Mouse (Mus musculus): ENCODE data around the gene Ces2h. TPM values are rescaled to one million over a fixed set of nuclear protein-coding genes. Genes with fewer than 3 reads are reported as not detected.
"Not testable (repeated sequence)": the region's sequence is repeated elsewhere in the genome, so short reads cannot be mapped to it uniquely, and the experiment has no call there.

Gene Ces2h
- polyA plus RNA-seq, 1 experiment = not detected

GRCm38 (mm10) chr8:105014391-105014790 lies 13.7 kb downstream of the Ces2h start:
- Histone ChIP-seq H3K4me3 (replicated peaks) (no peak overlapping the region), H3K27me3 (replicated peaks) (peaks cover 2% of the 10 kb centered on the region), H3K36me3 (replicated peaks; ENCODE audit: low read length) (no peaks in the 10 kb centered on the region), H3K4me1 (no peaks in the 10 kb centered on the region), H3K9me3 (peaks cover 13% of the 10 kb centered on the region)
- TF ChIP-seq FLI1 (IDR thresholded peaks at IDR 0.05; ENCODE audit: low read length) = no peak
- no peak for TF ChIP-seq GATA1 (IDR thresholded peaks at IDR 0.05; ENCODE audit: borderline replicate concordance, low read length)

GRCm38 (mm10) chr8:105021954-105022353 lies 21.3 kb downstream of the Ces2h start:
- H3K9me3 ChIP-seq = peaks cover 8% of the 10 kb centered on the region; the same call in 1 of the 2 replicates
- H3K4me1 ChIP-seq = no peaks in the 10 kb centered on the region
- H3K27me3 ChIP-seq (replicated peaks) = no peaks in the 10 kb centered on the region
- no peaks in the 10 kb centered on the region for H3K36me3 ChIP-seq (replicated peaks; ENCODE audit: low read length)
- no peak overlapping the region for H3K4me3 ChIP-seq (replicated peaks)
- no peak for TF ChIP-seq GATA1 (IDR thresholded peaks at IDR 0.05; ENCODE audit: borderline replicate concordance, low read length)
- no peak for TF ChIP-seq FLI1 (IDR thresholded peaks at IDR 0.05; ENCODE audit: low read length)

GRCm38 (mm10) chr8:105023087-105023486 lies 22.4 kb downstream of the Ces2h start:
- Histone ChIP-seq H3K4me3 (replicated peaks) (no peak overlapping the region), H3K36me3 (replicated peaks; ENCODE audit: low read length) (no peaks in the 10 kb centered on the region), H3K27me3 (replicated peaks) (no peaks in the 10 kb centered on the region), H3K9me3 (peaks cover 8% of the 10 kb centered on the region; the same call in 1 of the 2 replicates), H3K4me1 (no peaks in the 10 kb centered on the region)
- no peak for TF ChIP-seq GATA1 (IDR thresholded peaks at IDR 0.05; ENCODE audit: borderline replicate concordance, low read length)
- TF ChIP-seq FLI1 (IDR thresholded peaks at IDR 0.05; ENCODE audit: low read length) = no peak

- Histone ChIP-seq H3K9me3 (peaks cover 8% of the 10 kb centered on the region; the same call in 1 of the 2 replicates), H3K4me1 (no peaks in the 10 kb centered on the region), H3K4me3 (replicated peaks) (no peak overlapping the region), H3K27me3 (replicated peaks) (no peaks in the 10 kb centered on the region), H3K36me3 (replicated peaks; ENCODE audit: low read length) (no peaks in the 10 kb centered on the region)
- TF ChIP-seq GATA1 (IDR thresholded peaks at IDR 0.05; ENCODE audit: borderline replicate concordance, low read length) (no peak), FLI1 (IDR thresholded peaks at IDR 0.05; ENCODE audit: low read length) (no peak)
These were observed 24.4 kb downstream of the Ces2h start for GRCm38 (mm10) chr8:105025050-105025449.

GRCm38 (mm10) chr8:105043510-105043909 lies 42.9 kb downstream of the Ces2h start:
- Histone ChIP-seq H3K4me3 (replicated peaks) (no peak overlapping the region), H3K9me3 (peaks cover 11% of the 10 kb centered on the region; the same call in 1 of the 2 replicates), H3K27me3 (replicated peaks) (no peaks in the 10 kb centered on the region), H3K4me1 (no peaks in the 10 kb centered on the region), H3K36me3 (replicated peaks; ENCODE audit: low read length) (no peaks in the 10 kb centered on the region)
- TF ChIP-seq FLI1 (IDR thresholded peaks at IDR 0.05; ENCODE audit: low read length) (no peak), GATA1 (IDR thresholded peaks at IDR 0.05; ENCODE audit: borderline replicate concordance, low read length) (no peak)

- Histone ChIP-seq H3K4me1 (no peaks in the 10 kb centered on the region), H3K27me3 (replicated peaks) (peaks cover 2% of the 10 kb centered on the region), H3K36me3 (replicated peaks; ENCODE audit: low read length) (no peaks in the 10 kb centered on the region), H3K9me3 (no peaks in the 10 kb centered on the region), H3K4me3 (replicated peaks) (no peak overlapping the region)
- TF ChIP-seq FLI1 (IDR thresholded peaks at IDR 0.05; ENCODE audit: low read length) = no peak
- no peak for TF ChIP-seq GATA1 (IDR thresholded peaks at IDR 0.05; ENCODE audit: borderline replicate concordance, low read length)
These were observed 45.3 kb downstream of the Ces2h start for GRCm38 (mm10) chr8:105045824-105046401.

DNA sequence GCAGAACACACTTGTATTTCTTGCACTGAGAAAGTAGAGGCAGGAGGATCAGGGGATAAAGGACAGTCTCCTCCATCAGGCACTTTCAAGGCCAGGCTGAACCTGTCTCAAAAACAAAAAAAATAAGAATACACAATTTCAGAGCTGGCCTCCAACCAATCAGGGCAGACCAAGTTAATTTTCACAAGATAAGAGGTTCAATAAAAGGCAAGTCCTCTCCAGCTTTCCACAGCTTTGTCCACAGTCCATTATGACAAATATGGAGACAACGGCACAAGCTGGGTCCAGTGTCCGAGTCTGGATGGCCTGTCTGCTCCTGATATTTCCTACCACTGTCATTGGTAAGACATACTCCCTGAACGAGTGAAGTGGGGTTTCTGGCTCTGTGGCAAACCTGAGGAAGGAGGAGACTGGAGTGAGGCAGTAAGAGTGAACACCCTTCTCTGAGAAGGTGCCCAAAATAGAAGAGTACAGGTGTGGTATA lies 47.8 kb downstream of the Ces2h start, which contains the start of gene Ces3a:
Ces3a (plus strand) TSS at position 231 of the 484 bp plus-strand sequence.
- Histone ChIP-seq H3K9me3 (no peaks in the 10 kb centered on the region), H3K4me3 (replicated peaks) (no peak within 1 kb of the TSS), H3K4me1 (no peaks in the 10 kb centered on the region), H3K36me3 (replicated peaks; ENCODE audit: low read length) (no peaks in the 10 kb centered on the region), H3K27me3 (replicated peaks) (peaks cover 4% of the 10 kb centered on the region)
- TF ChIP-seq GATA1 (IDR thresholded peaks at IDR 0.05; ENCODE audit: borderline replicate concordance, low read length) (no peak), FLI1 (IDR thresholded peaks at IDR 0.05; ENCODE audit: low read length) (no peak)

GRCm38 (mm10) chr8:105056211-105056610 lies 55.6 kb downstream of the Ces2h start:
- TF ChIP-seq GATA1 (IDR thresholded peaks at IDR 0.05; ENCODE audit: borderline replicate concordance, low read length) = no peak
- no peak for TF ChIP-seq FLI1 (IDR thresholded peaks at IDR 0.05; ENCODE audit: low read length)
- no peaks in the 10 kb centered on the region for H3K36me3 ChIP-seq (replicated peaks; ENCODE audit: low read length)
- no peaks in the 10 kb centered on the region for H3K4me1 ChIP-seq
- no peak overlapping the region for H3K4me3 ChIP-seq (replicated peaks)
- peaks cover 4% of the 10 kb centered on the region for H3K27me3 ChIP-seq (replicated peaks)
- no peaks in the 10 kb centered on the region for H3K9me3 ChIP-seq

- Histone ChIP-seq H3K36me3 (replicated peaks; ENCODE audit: low read length) (no peaks in the 10 kb centered on the region), H3K9me3 (peaks cover 8% of the 10 kb centered on the region; the same call in 1 of the 2 replicates), H3K27me3 (replicated peaks) (no peaks in the 10 kb centered on the region), H3K4me1 (no peaks in the 10 kb centered on the region), H3K4me3 (replicated peaks) (no peak overlapping the region)
- no peak for TF ChIP-seq GATA1 (IDR thresholded peaks at IDR 0.05; ENCODE audit: borderline replicate concordance, low read length)
- no peak for TF ChIP-seq FLI1 (IDR thresholded peaks at IDR 0.05; ENCODE audit: low read length)
These were observed 59.4 kb downstream of the Ces2h start for GRCm38 (mm10) chr8:105060056-105060455.

GRCm38 (mm10) chr8:105066761-105067160 lies 66.1 kb downstream of the Ces2h start:
- no peak overlapping the region for H3K4me3 ChIP-seq (replicated peaks)
- H3K4me1 ChIP-seq = no peaks in the 10 kb centered on the region
- H3K36me3 ChIP-seq (replicated peaks; ENCODE audit: low read length) = no peaks in the 10 kb centered on the region
- peaks cover 6% of the 10 kb centered on the region for H3K27me3 ChIP-seq (replicated peaks)
- H3K9me3 ChIP-seq = peaks cover 8% of the 10 kb centered on the region; the same call in 1 of the 2 replicates
- TF ChIP-seq GATA1 (IDR thresholded peaks at IDR 0.05; ENCODE audit: borderline replicate concordance, low read length) (no peak), FLI1 (IDR thresholded peaks at IDR 0.05; ENCODE audit: low read length) (no peak)

DNA sequence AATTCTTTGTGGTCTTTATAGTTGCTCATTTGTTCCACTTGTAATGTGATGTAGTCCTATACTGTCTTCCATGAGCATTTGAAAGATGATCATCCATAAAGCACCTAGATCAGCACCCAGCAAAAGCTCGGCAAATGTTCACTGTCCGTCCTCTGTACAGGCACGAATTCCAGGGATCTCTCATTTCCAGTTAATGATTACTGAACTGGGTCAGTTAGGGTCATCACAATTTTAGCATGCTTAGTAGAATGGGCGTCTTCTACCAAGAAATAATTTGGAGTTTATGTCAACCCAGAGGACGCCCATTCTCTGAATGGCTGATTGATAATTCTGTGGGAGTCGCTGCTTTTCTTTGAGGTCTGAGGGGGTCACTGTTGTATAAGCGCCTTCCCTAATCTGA lies 67.3 kb downstream of the Ces2h start:
- H3K4me1 ChIP-seq; H3K27me3 ChIP-seq (replicated peaks); H3K9me3 ChIP-seq; H3K36me3 ChIP-seq (replicated peaks; ENCODE audit: low read length); H3K4me3 ChIP-seq (replicated peaks): not testable (repeated sequence)

Measured in megakaryocyte, embryonic 14.5 days (primary cell).